Mouse (Mus musculus) mesoderm, embryonic 11.5 days (tissue): ENCODE results near the gene Casz1.

Experiments used
- DNase-seq: peaks from one replicate; pipeline ENCODE4 v3.0.0-alpha.2; 2012; ENCODE audit warnings: low read depth, low spot score

Gene Casz1

GRCm38 (mm10) chr4:148969610-148970009 lies 165.4 kb downstream of the Casz1 start:
- no peak for DNase-seq

GRCm38 (mm10) chr4:148970742-148971141 lies 166.5 kb downstream of the Casz1 start:
- no peak for DNase-seq

GRCm38 (mm10) chr4:148971613-148972242 lies 167.5 kb downstream of the Casz1 start:
- DNase-seq: no peak

GRCm38 (mm10) chr4:148972707-148973106 lies 168.5 kb downstream of the Casz1 start:
- DNase-seq: no peak

- DNase-seq: no peak
Observed at GRCm38 (mm10) chr4:148973387-148973786, 169.2 kb downstream of the Casz1 start.

GRCm38 (mm10) chr4:148974833-148975232 lies 170.6 kb downstream of the Casz1 start:
- no peak for DNase-seq

GRCm38 (mm10) chr4:148978221-148978855 lies 174.1 kb downstream of the Casz1 start:
- no peak for DNase-seq

- no peak for DNase-seq
Observed at GRCm38 (mm10) chr4:148978926-148979325, 174.7 kb downstream of the Casz1 start.

- DNase-seq: no peak
Observed at GRCm38 (mm10) chr4:148979837-148980236, 175.6 kb downstream of the Casz1 start.

- peak; percentile 18 for DNase-seq
Observed at GRCm38 (mm10) chr4:148982274-148982673, 178.0 kb downstream of the Casz1 start.

GRCm38 (mm10) chr4:148984701-148985540 lies 180.7 kb downstream of the Casz1 start:
- DNase-seq: peak; percentile 26

- peak; percentile 15 for DNase-seq
Observed at GRCm38 (mm10) chr4:148985541-148986476, 181.6 kb downstream of the Casz1 start.

- peak; percentile 49 for DNase-seq
Observed at GRCm38 (mm10) chr4:148990038-148990437, 185.8 kb downstream of the Casz1 start.

GRCm38 (mm10) chr4:148993948-148994347 lies 189.7 kb downstream of the Casz1 start:
- no peak for DNase-seq

GRCm38 (mm10) chr4:149000746-149001145 lies 196.5 kb downstream of the Casz1 start:
- no peak for DNase-seq

GRCm38 (mm10) chr4:149001515-149001914 lies 197.3 kb downstream of the Casz1 start:
- no peak for DNase-seq

- no peak for DNase-seq
Observed at GRCm38 (mm10) chr4:149002441-149003093, 198.3 kb downstream of the Casz1 start.
